Mouse (Mus musculus) heart, adult 2 months (tissue): ENCODE results near the gene Tiam1.

ENCODE experiments used
- CTCF ChIP-seq: fragments of 200-600 bp; IDR thresholded peaks from 2 replicates; pipeline ENCODE4 v1.8.1; 2022; ENCODE audit warnings: antibody characterized with exemption, mild to moderate bottlenecking, moderate library complexity
- EP300 ChIP-seq: fragments of 200-500 bp; IDR thresholded peaks from 2 replicates; pipeline ENCODE4 v1.6.1; 2011; ENCODE audit warnings: low read depth, low read length, control low read depth; ENCODE audit not compliant: insufficient read depth
- POLR2A ChIP-seq: fragments of 200-500 bp; IDR thresholded peaks from 2 replicates; pipeline ENCODE4 v1.6.1; 2011; ENCODE audit warnings: mild to moderate bottlenecking, low read depth, low read length, control low read depth; ENCODE audit not compliant: insufficient read depth

DNA sequence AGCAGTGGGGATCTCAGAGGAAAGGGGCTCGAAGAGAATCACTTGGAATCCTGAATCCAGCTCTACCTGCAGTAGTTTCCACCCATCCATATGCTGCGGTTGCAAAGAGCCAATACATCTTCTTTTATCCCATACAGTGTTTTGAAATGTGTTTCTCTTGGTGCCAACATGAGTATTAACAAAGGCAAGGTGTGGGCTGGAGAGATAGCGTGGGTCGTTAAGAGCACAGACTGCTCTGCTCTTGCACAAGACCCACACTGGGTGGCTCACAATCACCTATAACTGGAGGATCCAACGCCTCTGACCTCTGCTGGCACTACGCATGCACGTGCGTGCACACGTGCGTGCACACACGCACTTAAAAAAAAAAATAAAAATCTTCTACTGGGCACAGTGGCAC is 21.4 kb upstream of the Tiam1 start:
- TF ChIP-seq CTCF (no peak), POLR2A (no peak), EP300 (no peak)
